Mouse (Mus musculus): Measurements from ENCODE around the gene Gm2897. TPM values are rescaled to one million over a fixed set of nuclear protein-coding genes. Genes with fewer than 3 reads are reported as not detected.
"Not testable (repeated sequence)": the region's sequence is repeated elsewhere in the genome, so short reads cannot be mapped to it uniquely, and the experiment has no call there.

Gene Gm2897
- polyA plus RNA-seq (2015; fragmentation: Nextera tagmentation; extraction: Ambion mirVana), result 8.8 and 11.5 TPM in 2 replicates

- WGBS, result 4% methylated on average over 21 of the region's 40 CpGs
- Histone ChIP-seq H3K4me3 (replicated peaks; ENCODE audit: low read length) (peak within 1 kb of the TSS; percentile 54), H3K9ac (replicated peaks; ENCODE audit: low read depth, low read length) (peak within 1 kb of the TSS; percentile 70), H3K4me2 (ENCODE audit: low read length) (peak within 1 kb of the TSS; percentile 63)
- not testable (repeated sequence) for H3K4me1 ChIP-seq (replicated peaks; ENCODE audit: control insufficient read depth, insufficient read depth, low read length); H3K27ac ChIP-seq (ENCODE audit: low read length); H3K27me3 ChIP-seq (replicated peaks; ENCODE audit: control insufficient read depth, insufficient read depth, low read length); H3K36me3 ChIP-seq (ENCODE audit: control insufficient read depth, insufficient read depth); H3K9me3 ChIP-seq (ENCODE audit: control insufficient read depth, low read length)
- peak; percentile 77 for ATAC-seq
Observed at GRCm38 (mm10) chr14:3048727-3049512, at the start of gene Gm2897. Gm2897 (plus strand) TSS chr14:3049285.

- H3K4me1 ChIP-seq (replicated peaks; ENCODE audit: control insufficient read depth, insufficient read depth, low read length); H3K27ac ChIP-seq (ENCODE audit: low read length); H3K36me3 ChIP-seq (ENCODE audit: control insufficient read depth, insufficient read depth); H3K9ac ChIP-seq (replicated peaks; ENCODE audit: low read depth, low read length); ATAC-seq; H3K4me2 ChIP-seq (ENCODE audit: low read length); H3K9me3 ChIP-seq (ENCODE audit: control insufficient read depth, low read length); H3K4me3 ChIP-seq (replicated peaks; ENCODE audit: low read length); H3K27me3 ChIP-seq (replicated peaks; ENCODE audit: control insufficient read depth, insufficient read depth, low read length): not testable (repeated sequence)
- WGBS, result 84% methylated on average over 2 of the region's 3 CpGs
Observed at GRCm38 (mm10) chr14:3029702-3030101, 19.4 kb upstream of the Gm2897 start, which contains the start of gene Gm2888. Gm2888 (plus strand) TSS chr14:3030002.

DNA sequence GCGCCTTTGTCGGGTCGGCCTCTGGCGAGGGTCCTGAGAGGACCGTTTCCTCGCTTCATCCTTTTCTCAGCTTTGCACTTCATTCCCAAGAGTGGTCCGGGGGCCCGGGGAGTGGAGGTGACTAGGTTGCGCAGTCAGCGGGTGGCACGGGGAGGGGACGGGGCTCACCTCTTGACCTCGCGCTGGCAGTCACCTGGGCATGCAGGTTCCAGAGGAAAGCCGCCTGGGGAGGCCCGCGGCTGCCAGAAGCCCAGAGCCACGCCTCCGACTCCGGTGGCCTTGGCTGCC, 372 bp downstream of the Gm2897 start:
- Histone ChIP-seq H3K4me3 (replicated peaks; ENCODE audit: low read length) (peak overlapping the region; percentile 54), H3K4me2 (ENCODE audit: low read length) (peak overlapping the region; percentile 63), H3K9ac (replicated peaks; ENCODE audit: low read depth, low read length) (peak overlapping the region; percentile 70)
- not testable (repeated sequence) for H3K36me3 ChIP-seq (ENCODE audit: control insufficient read depth, insufficient read depth); H3K4me1 ChIP-seq (replicated peaks; ENCODE audit: control insufficient read depth, insufficient read depth, low read length); ATAC-seq; H3K27ac ChIP-seq (ENCODE audit: low read length); H3K9me3 ChIP-seq (ENCODE audit: control insufficient read depth, low read length); H3K27me3 ChIP-seq (replicated peaks; ENCODE audit: control insufficient read depth, insufficient read depth, low read length)
- under 1% methylated on average over 14 of the region's 20 CpGs for WGBS

DNA sequence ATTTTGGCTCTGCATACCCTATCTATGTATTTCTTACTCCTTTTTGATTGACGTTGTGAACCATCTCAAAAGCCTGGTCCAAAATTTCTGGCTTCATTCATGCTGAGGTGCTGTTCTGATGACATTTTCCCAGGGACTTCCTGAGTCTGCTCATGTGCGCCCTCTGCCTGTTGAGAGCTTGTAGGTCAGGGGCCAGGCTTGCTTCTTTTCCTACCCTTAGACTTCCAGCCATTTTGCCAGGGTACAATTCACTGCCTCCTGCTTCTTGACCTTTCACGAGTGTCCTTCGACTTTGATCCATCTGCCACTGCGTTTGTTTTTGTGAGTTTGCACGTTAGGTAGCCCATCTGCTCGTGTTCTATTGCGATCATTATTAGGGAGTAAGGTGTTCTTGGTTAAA, 1.0 kb downstream of the Gm2897 start:
- not testable (repeated sequence) for H3K9ac ChIP-seq (replicated peaks; ENCODE audit: low read depth, low read length); H3K36me3 ChIP-seq (ENCODE audit: control insufficient read depth, insufficient read depth); H3K9me3 ChIP-seq (ENCODE audit: control insufficient read depth, low read length); H3K27me3 ChIP-seq (replicated peaks; ENCODE audit: control insufficient read depth, insufficient read depth, low read length); H3K4me3 ChIP-seq (replicated peaks; ENCODE audit: low read length); ATAC-seq; H3K27ac ChIP-seq (ENCODE audit: low read length); H3K4me2 ChIP-seq (ENCODE audit: low read length); H3K4me1 ChIP-seq (replicated peaks; ENCODE audit: control insufficient read depth, insufficient read depth, low read length)
- WGBS, result 1% methylated on average over 5 of the region's 8 CpGs

GRCm38 (mm10) chr14:3116051-3116450, 67.0 kb downstream of the Gm2897 start:
- not testable (repeated sequence) for ATAC-seq

More at GRCm38 (mm10) chr14:3116051-3116450, 67.0 kb downstream of the Gm2897 start:
- H3K9ac ChIP-seq (replicated peaks; ENCODE audit: low read depth, low read length); H3K9me3 ChIP-seq (ENCODE audit: control insufficient read depth, low read length); H3K27ac ChIP-seq (ENCODE audit: low read length); H3K36me3 ChIP-seq (ENCODE audit: control insufficient read depth, insufficient read depth); H3K4me1 ChIP-seq (replicated peaks; ENCODE audit: control insufficient read depth, insufficient read depth, low read length); H3K27me3 ChIP-seq (replicated peaks; ENCODE audit: control insufficient read depth, insufficient read depth, low read length); H3K4me2 ChIP-seq (ENCODE audit: low read length); H3K4me3 ChIP-seq (replicated peaks; ENCODE audit: low read length): not testable (repeated sequence)
- WGBS, result 95% methylated on average over 11 of the region's 25 CpGs

Other genes with a start within 250 kb of the Gm2897 start
- gene Gm2888, start 19.3 kb upstream of the Gm2897 start, polyA plus RNA-seq (2015; fragmentation: Nextera tagmentation; extraction: Ambion mirVana), result not detected in 2 replicates
- gene Gm10340, start 84.7 kb downstream of the Gm2897 start, polyA plus RNA-seq (2015; fragmentation: Nextera tagmentation; extraction: Ambion mirVana), result not detected in 2 replicates
- not detected in 2 replicates for gene Gm5795, start 139.0 kb downstream of the Gm2897 start, polyA plus RNA-seq (2015; fragmentation: Nextera tagmentation; extraction: Ambion mirVana)
- gene D830030K20Rik, start 159.2 kb downstream of the Gm2897 start, polyA plus RNA-seq (2015; fragmentation: Nextera tagmentation; extraction: Ambion mirVana), result 16.3 and 23.5 TPM in 2 replicates

Data from forebrain, embryonic 16.5 days (tissue).